16 mouse cellular contexts compared by ENCODE assay signal in the genomic region with DNA sequence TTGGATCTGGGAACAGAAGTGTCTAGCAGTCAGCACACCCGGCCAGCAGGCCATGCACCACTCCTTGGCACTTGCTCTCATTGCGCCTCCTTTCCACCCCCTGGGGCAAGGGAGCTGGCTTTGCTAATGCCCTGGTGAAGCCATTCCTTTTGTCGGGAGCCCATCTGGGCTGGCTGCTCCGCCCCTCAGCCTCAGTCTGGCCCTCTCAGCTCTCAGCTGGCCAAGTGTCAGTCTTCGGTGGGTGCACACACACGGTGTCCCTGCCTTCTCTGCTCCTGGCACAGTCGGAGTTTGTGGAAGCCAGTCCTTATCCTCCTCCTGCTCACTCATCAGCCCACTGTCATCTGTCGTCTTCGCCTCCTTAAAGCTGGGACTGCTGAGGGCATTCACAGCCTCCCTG.
DNase-seq lines count a peak whose midpoint lies in the region; ATAC-seq lines count a peak whose summit lies in the region.
"Had no signal": no experiment of that assay in that cellular context is flagged by ENCODE, and none has a peak within 500 bp of the region (broad histone marks: within the 10 kb centered on the region; RNA-seq: fewer than 3 reads in every experiment).

No protein-coding gene starts in this region.

- H3K4me2 ChIP-seq in heart, embryonic 11.5 days: no peak overlapping the region
- H3K4me2 ChIP-seq in midbrain, embryonic 15.5 days: no peak overlapping the region
- H3K4me2 ChIP-seq in midbrain, embryonic 13.5 days (replicated peaks): no peak overlapping the region
- no peak overlapping the region for H3K4me2 ChIP-seq in forebrain, embryonic 16.5 days (ENCODE audit: low read length)
- H3K4me2 ChIP-seq: embryonic facial prominence, embryonic 15.5 days; liver, embryonic 13.5 days; midbrain, embryonic 12.5 days; neural tube, embryonic 12.5 days had no signal

- H3K27me3 ChIP-seq in heart, embryonic 10.5 days (ENCODE audit: insufficient read depth, poor library complexity, severe bottlenecking): no peaks in the 10 kb centered on the region
- H3K27me3 ChIP-seq in heart, embryonic 11.5 days (ENCODE audit: control insufficient read depth, insufficient read depth, low read length): no peaks in the 10 kb centered on the region
- H3K27me3 ChIP-seq in midbrain, embryonic 15.5 days (replicated peaks): no peaks in the 10 kb centered on the region
- H3K27me3 ChIP-seq in midbrain, embryonic 13.5 days: no peaks in the 10 kb centered on the region
- H3K27me3 ChIP-seq in forebrain, embryonic 16.5 days (replicated peaks; ENCODE audit: control insufficient read depth, insufficient read depth, low read length): no peaks in the 10 kb centered on the region
- H3K27me3 ChIP-seq: embryonic facial prominence, embryonic 15.5 days; liver, embryonic 13.5 days; midbrain, embryonic 12.5 days; neural tube, embryonic 12.5 days had no signal

- peaks cover 84% of the 10 kb centered on the region for H3K4me1 ChIP-seq in heart, embryonic 10.5 days
- H3K4me1 ChIP-seq in heart, embryonic 11.5 days (ENCODE audit: control insufficient read depth, insufficient read depth, low read length): peaks cover 66% of the 10 kb centered on the region
- peaks cover 14% of the 10 kb centered on the region for H3K4me1 ChIP-seq in midbrain, embryonic 15.5 days
- peaks cover 24% of the 10 kb centered on the region for H3K4me1 ChIP-seq in midbrain, embryonic 13.5 days (replicated peaks)
- H3K4me1 ChIP-seq in forebrain, embryonic 16.5 days (replicated peaks; ENCODE audit: control insufficient read depth, insufficient read depth, low read length): peaks cover 56% of the 10 kb centered on the region
- H3K4me1 ChIP-seq: neural tube, embryonic 12.5 days had no signal

- peaks cover 62% of the 10 kb centered on the region for H3K36me3 ChIP-seq in heart, embryonic 10.5 days
- peaks cover 14% of the 10 kb centered on the region for H3K36me3 ChIP-seq in heart, embryonic 11.5 days (ENCODE audit: control insufficient read depth, insufficient read depth, low read length)
- H3K36me3 ChIP-seq in midbrain, embryonic 15.5 days (replicated peaks): peaks cover 34% of the 10 kb centered on the region; the same call in 1 of the 2 replicates
- H3K36me3 ChIP-seq in midbrain, embryonic 13.5 days: peaks cover 77% of the 10 kb centered on the region
- H3K36me3 ChIP-seq in forebrain, embryonic 16.5 days (ENCODE audit: control insufficient read depth, insufficient read depth): peaks cover 8% of the 10 kb centered on the region

- no peak overlapping the region for H3K9ac ChIP-seq in heart, embryonic 11.5 days (ENCODE audit: low read depth, low read length)
- H3K9ac ChIP-seq in midbrain, embryonic 15.5 days: no peak overlapping the region
- H3K9ac ChIP-seq in midbrain, embryonic 13.5 days (replicated peaks): no peak overlapping the region
- no peak overlapping the region for H3K9ac ChIP-seq in forebrain, embryonic 16.5 days (replicated peaks; ENCODE audit: low read depth, low read length)
- H3K9ac ChIP-seq: embryonic facial prominence, embryonic 15.5 days; liver, embryonic 13.5 days; midbrain, embryonic 12.5 days; neural tube, embryonic 12.5 days had no signal

- H3K27ac ChIP-seq in heart, embryonic 10.5 days: peak overlapping the region; percentile 59; the same call in 1 of the 2 replicates
- H3K27ac ChIP-seq in heart, embryonic 11.5 days (ENCODE audit: low read depth, low read length): no peak overlapping the region
- no peak overlapping the region for H3K27ac ChIP-seq in midbrain, embryonic 15.5 days
- H3K27ac ChIP-seq in midbrain, embryonic 13.5 days: no peak overlapping the region
- H3K27ac ChIP-seq in forebrain, embryonic 16.5 days (ENCODE audit: low read length): no peak overlapping the region; the same call in 1 of the 2 replicates
- H3K27ac ChIP-seq: embryonic facial prominence, embryonic 15.5 days; liver, embryonic 13.5 days; midbrain, embryonic 12.5 days; neural tube, embryonic 12.5 days had no signal

- no peaks in the 10 kb centered on the region for H3K9me3 ChIP-seq in heart, embryonic 10.5 days
- H3K9me3 ChIP-seq in heart, embryonic 11.5 days (replicated peaks; ENCODE audit: control insufficient read depth, low read length): no peaks in the 10 kb centered on the region
- H3K9me3 ChIP-seq in midbrain, embryonic 15.5 days: no peaks in the 10 kb centered on the region
- H3K9me3 ChIP-seq in midbrain, embryonic 13.5 days: no peaks in the 10 kb centered on the region
- H3K9me3 ChIP-seq in forebrain, embryonic 16.5 days (ENCODE audit: control insufficient read depth, low read length): no peaks in the 10 kb centered on the region
- H3K9me3 ChIP-seq: embryonic facial prominence, embryonic 15.5 days; liver, embryonic 13.5 days; midbrain, embryonic 12.5 days; neural tube, embryonic 12.5 days had no signal

- no peak overlapping the region for H3K4me3 ChIP-seq in heart, embryonic 10.5 days
- H3K4me3 ChIP-seq in heart, embryonic 11.5 days (ENCODE audit: low read depth, low read length): no peak overlapping the region
- H3K4me3 ChIP-seq in midbrain, embryonic 15.5 days: no peak overlapping the region
- no peak overlapping the region for H3K4me3 ChIP-seq in midbrain, embryonic 13.5 days (replicated peaks)
- H3K4me3 ChIP-seq in forebrain, embryonic 16.5 days (replicated peaks; ENCODE audit: low read length): no peak overlapping the region
- H3K4me3 ChIP-seq: embryonic facial prominence, embryonic 15.5 days; liver, embryonic 13.5 days; midbrain, embryonic 12.5 days; neural tube, embryonic 12.5 days had no signal

- no peak for DNase-seq in cerebellum, adult 8-10 months
- no peak for DNase-seq in heart, embryonic 10.5 days (ENCODE audit: low spot score)
- no peak for DNase-seq in right cerebral cortex, postnatal 36 days (ENCODE audit: low spot score in 2 of 2)
- DNase-seq: adrenal gland, postnatal 36 days; liver, embryonic 13.5 days; lung, postnatal 36 days; thymus, adult 2 months had no signal

- WGBS in heart, embryonic 10.5 days: 62% methylated on average over 9 of the region's 9 CpGs
- WGBS in heart, embryonic 11.5 days (ENCODE audit: insufficient replicate concordance): 55% methylated on average over 9 of the region's 9 CpGs
- 64% methylated on average over 9 of the region's 9 CpGs for WGBS in midbrain, embryonic 15.5 days
- WGBS in midbrain, embryonic 13.5 days: 66% methylated on average over 9 of the region's 9 CpGs
- 44% methylated on average over 9 of the region's 9 CpGs for WGBS in forebrain, embryonic 16.5 days

- peak; percentile 54; the same call in 1 of the 2 replicates for ATAC-seq in cerebellum, adult (ENCODE audit: insufficient number of reproducible peaks, low FRiP score, low TSS enrichment)
- ATAC-seq in heart, embryonic 11.5 days (replicated peaks; ENCODE audit: insufficient number of reproducible peaks, low FRiP score, low TSS enrichment): no peak
- peak; percentile 38; the same call in 1 of the 2 replicates for ATAC-seq in midbrain, embryonic 15.5 days (replicated peaks)
- ATAC-seq in midbrain, embryonic 13.5 days: no peak
- ATAC-seq in forebrain, embryonic 16.5 days: peak; percentile 70
- ATAC-seq: intestine, postnatal 0 days had no signal

Comparison
In these comparisons a context has a peak if more than half of its experiments do, and no peak if none do; other contexts are left out.
1. ATAC-seq: peak in cerebellum, adult (single experiment), midbrain, embryonic 15.5 days (single experiment) and forebrain, embryonic 16.5 days (single experiment); none in heart, embryonic 11.5 days (single experiment) and midbrain, embryonic 13.5 days (single experiment).